In the genomic region with DNA sequence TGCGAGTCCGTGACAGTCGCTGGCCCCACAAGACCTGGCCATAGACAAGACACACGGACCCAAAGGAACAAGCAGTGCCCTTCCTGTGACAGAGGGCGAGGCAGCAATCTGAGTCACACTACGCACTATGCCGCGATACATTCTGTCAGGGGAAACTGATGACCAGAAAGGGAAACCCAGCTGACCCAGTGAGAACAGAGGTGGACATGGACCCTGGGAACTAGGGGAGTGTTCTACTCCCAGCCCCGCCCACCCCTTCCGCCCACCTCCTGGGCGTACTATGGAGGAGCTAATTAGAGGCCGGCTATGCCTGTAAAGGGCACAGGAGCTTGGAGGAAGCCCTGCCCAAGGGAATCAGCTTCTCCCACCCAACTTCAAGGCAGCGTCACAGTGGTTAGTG, we compare ENCODE assay signal across 11 mouse cellular contexts. TPM values are rescaled to one million over a fixed set of nuclear protein-coding genes. Genes with fewer than 3 reads are reported as not detected.
DNase-seq lines count a peak whose midpoint lies in the region; ATAC-seq and TF ChIP-seq lines count a peak whose summit lies in the region.
"Had no signal": no experiment of that assay in that cellular context is flagged by ENCODE, and none has a peak within 500 bp of the region (broad histone marks: within the 10 kb centered on the region; RNA-seq: fewer than 3 reads in every experiment).

No protein-coding gene starts in this region.

- H3K9me3 ChIP-seq in megakaryocyte, embryonic 14.5 days: no peaks in the 10 kb centered on the region
- H3K9me3 ChIP-seq in intestine, postnatal 0 days (ENCODE audit: control insufficient read depth): no peaks in the 10 kb centered on the region
- no peaks in the 10 kb centered on the region for H3K9me3 ChIP-seq in stomach, embryonic 15.5 days

- 32% methylated on average over 13 of the region's 13 CpGs for WGBS in heart, adult 2 months
- 17% methylated on average over 13 of the region's 13 CpGs for WGBS in intestine, postnatal 0 days
- WGBS in stomach, embryonic 15.5 days: 14% methylated on average over 13 of the region's 13 CpGs

- no peak for TF ChIP-seq POLR2A in heart, adult 2 months (IDR thresholded peaks at IDR 0.05; ENCODE audit: insufficient read depth, low read depth, low read length)

- peak overlapping the region; percentile 18; the same call in 1 of the 2 replicates for H3K27ac ChIP-seq in heart, adult 2 months
- H3K27ac ChIP-seq in intestine, postnatal 0 days (ENCODE audit: low read depth, low read length): no peak overlapping the region
- H3K27ac ChIP-seq in stomach, embryonic 15.5 days: no peak overlapping the region

- TF ChIP-seq CTCF in heart, adult 2 months (IDR thresholded peaks at IDR 0.05): no peak
- TF ChIP-seq CTCF in intestine, postnatal 0 days (IDR thresholded peaks at IDR 0.05; ENCODE audit: low read depth): no peak

- intact Hi-C loops in heart, adult 2 months (cut with DNase I): loop anchor here (2.0 to 10.0 kb wide), 2 partner anchors 290 to 654 kb away; no protein-coding TSS in a partner anchor

- no peaks in the 10 kb centered on the region for H3K4me1 ChIP-seq in heart, adult 2 months (ENCODE audit: control insufficient read depth, insufficient read depth, low read length)
- peaks cover 9% of the 10 kb centered on the region; the same call in 1 of the 2 replicates for H3K4me1 ChIP-seq in megakaryocyte, embryonic 14.5 days
- 0 out of 2 replicates have a peak, but pooled peaks cover 4% of the 10 kb centered on the region for H3K4me1 ChIP-seq in intestine, postnatal 0 days (replicated peaks; ENCODE audit: control insufficient read depth, insufficient read depth, low read length)
- H3K4me1 ChIP-seq in stomach, embryonic 15.5 days: peaks cover 18% of the 10 kb centered on the region

- H3K9ac ChIP-seq in heart, adult 2 months (ENCODE audit: low read depth, low read length): no peak overlapping the region
- no peak overlapping the region for H3K9ac ChIP-seq in intestine, postnatal 0 days (ENCODE audit: low read depth, low read length)
- H3K9ac ChIP-seq in stomach, embryonic 15.5 days: no peak overlapping the region

- no peak for DNase-seq in heart, adult 2 months
- DNase-seq in heart, adult 9 months (ENCODE audit: low spot score in 2 of 2): no peak
- DNase-seq in adrenal gland, postnatal 4 days (ENCODE audit: low spot score in 2 of 2): no peak
- DNase-seq in thymus, postnatal 14 days: no peak
- DNase-seq: adrenal gland, adult 8-10 months; cerebellum, postnatal 25 days; gastrocnemius, postnatal 10 days had no signal

- H3K4me3 ChIP-seq in heart, adult 2 months: no peak overlapping the region
- H3K4me3 ChIP-seq in megakaryocyte, embryonic 14.5 days (replicated peaks): peak overlapping the region; percentile 18
- H3K4me3 ChIP-seq in intestine, postnatal 0 days (ENCODE audit: low read depth, low read length): no peak overlapping the region
- H3K4me3 ChIP-seq in stomach, embryonic 15.5 days (replicated peaks): no peak overlapping the region

- no peaks in the 10 kb centered on the region for H3K36me3 ChIP-seq in heart, adult 2 months (ENCODE audit: control insufficient read depth, insufficient read depth, low read length)
- H3K36me3 ChIP-seq in megakaryocyte, embryonic 14.5 days (replicated peaks; ENCODE audit: low read length): no peaks in the 10 kb centered on the region
- H3K36me3 ChIP-seq in intestine, postnatal 0 days (ENCODE audit: control insufficient read depth, insufficient read depth): no peaks in the 10 kb centered on the region
- no peaks in the 10 kb centered on the region for H3K36me3 ChIP-seq in stomach, embryonic 15.5 days

- no peak for ATAC-seq in megakaryocyte, adult 5-6 weeks (ENCODE audit: poor library complexity, severe bottlenecking)
- ATAC-seq in intestine, postnatal 0 days: no peak
- ATAC-seq in stomach, embryonic 15.5 days (ENCODE audit: insufficient read depth, low FRiP score, low read depth): no peak; the same call in 1 of the 2 replicates

- H3K4me2 ChIP-seq in intestine, postnatal 0 days (replicated peaks; ENCODE audit: low read depth): peak overlapping the region; percentile 44
- peak overlapping the region; percentile 10; the same call in 1 of the 2 replicates for H3K4me2 ChIP-seq in stomach, embryonic 15.5 days

- no peak for TF ChIP-seq EP300 in heart, adult 2 months (IDR thresholded peaks at IDR 0.05; ENCODE audit: insufficient read depth, low read depth, low read length)

- H3K79me2 ChIP-seq in heart, adult 2 months (replicated peaks; ENCODE audit: control insufficient read depth, insufficient read depth, low read length): no peaks in the 10 kb centered on the region

- no peaks in the 10 kb centered on the region for H3K27me3 ChIP-seq in heart, adult 2 months (ENCODE audit: control insufficient read depth, insufficient read depth, low read length)
- H3K27me3 ChIP-seq in megakaryocyte, embryonic 14.5 days (replicated peaks): peaks cover 48% of the 10 kb centered on the region
- no peaks in the 10 kb centered on the region for H3K27me3 ChIP-seq in intestine, postnatal 0 days (replicated peaks; ENCODE audit: control insufficient read depth, insufficient read depth, low read length)
- no peaks in the 10 kb centered on the region for H3K27me3 ChIP-seq in stomach, embryonic 15.5 days (replicated peaks)

RNA-seq across cellular contexts. Expression of gene Pcbd1, which starts 19.9 kb away (rescaled TPM):
- under 1 TPM; 0.50 to 0.86 TPM for total RNA-seq in heart, adult 2 months (2021)
- 1.8 and 2.5 TPM in 2 replicates for polyA plus RNA-seq in heart, adult 2 months (2012; rRNA removed)
- 0.60 TPM in 1 of 2 replicates, not detected in the other for polyA plus RNA-seq in megakaryocyte, embryonic 14.5 days (2012; ENCODE audit: insufficient read depth, low replicate concordance)
- total RNA-seq in megakaryocyte, adult 5-6 weeks (2015): not detected in 2 replicates
- total RNA-seq in megakaryocyte, adult 5-6 weeks (2017): not detected in 2 replicates
- 116 and 122 TPM in 2 replicates for polyA plus RNA-seq in intestine, postnatal 0 days (2015; fragmentation: Nextera tagmentation; extraction: Ambion mirVana)
- 152 and 183 TPM in 2 replicates for polyA plus RNA-seq in stomach, embryonic 15.5 days (2015; fragmentation: Nextera tagmentation; extraction: Ambion mirVana)
- 10 to 100 TPM; 57.4 to 69.1 TPM for total RNA-seq in adrenal gland, postnatal 4 days (2021)

Comparison
In these comparisons a context has a peak if more than half of its experiments do, and no peak if none do; other contexts are left out.
1. RNA of gene Pcbd1, which starts 19.9 kb away (polyA plus RNA-seq): 152 to 183 TPM in stomach, embryonic 15.5 days and 116 to 122 TPM in intestine, postnatal 0 days; 1.8 to 2.5 TPM in heart, adult 2 months and 0.60 TPM in megakaryocyte, embryonic 14.5 days; every median in the first group is over 10 times any median in the second.